Mouse (Mus musculus) E14TG2a.4 (cell line): ENCODE results near the gene Tomm7.

ENCODE experiments used
- CTCF ChIP-seq: conservative IDR thresholded peaks from 2 replicates; pipeline ENCODE4 v1.5.1; 2014; ENCODE audit warnings: low read length
- NANOG ChIP-seq: IDR thresholded peaks from 2 replicates; pipeline ENCODE4 v1.6.1; 2014; ENCODE audit warnings: borderline replicate concordance, low read length, mixed read lengths

- no peak for TF ChIP-seq CTCF
- no peak for TF ChIP-seq NANOG
These were observed 45.5 kb upstream of the Tomm7 start for GRCm38 (mm10) chr5:23889461-23889860.
